Mouse (Mus musculus) ES-Bruce4 (cell line): ENCODE results near the gene Pld1.

Experiments used
- CTCF ChIP-seq: IDR thresholded peaks from one replicate; pipeline ENCODE4 v1.8.1; 2011; ENCODE audit warnings: low read depth, low read length
- POLR2A ChIP-seq: IDR thresholded peaks from one replicate; pipeline ENCODE4 v1.8.1; 2011; ENCODE audit warnings: low read length; ENCODE audit not compliant: insufficient read depth

DNA sequence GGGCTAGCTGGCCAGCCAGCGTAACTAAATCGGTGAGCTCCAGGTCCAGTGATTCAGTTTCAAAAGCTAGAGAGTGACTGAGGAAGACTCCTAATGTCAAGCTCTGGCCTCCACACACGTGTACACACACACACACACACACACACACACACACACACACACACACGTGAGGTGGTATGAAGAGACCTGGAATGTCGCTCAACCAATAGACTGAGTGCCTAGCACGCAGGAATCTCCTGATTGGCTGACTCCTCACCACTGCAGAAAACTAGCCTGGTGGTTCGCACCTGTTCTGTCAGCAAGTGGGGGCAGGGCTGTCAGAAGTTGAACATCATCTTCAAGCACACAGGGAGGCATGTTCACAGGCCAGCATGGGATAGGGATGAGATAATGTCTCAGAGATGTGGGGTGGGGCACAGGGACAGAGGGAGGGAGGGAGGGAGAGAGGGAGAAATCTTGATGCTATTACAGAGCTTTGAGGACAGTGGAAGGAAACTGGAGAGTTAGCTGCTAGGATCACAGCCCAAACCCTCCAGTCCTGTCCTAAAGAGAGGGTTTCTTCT lies 31.8 kb upstream of the Pld1 start:
- TF ChIP-seq CTCF (no peak), POLR2A (no peak)
